Mouse (Mus musculus): Measurements from ENCODE around the gene Mall. TPM values are rescaled to one million over a fixed set of nuclear protein-coding genes. Genes with fewer than 3 reads are reported as not detected.

Gene Mall
- polyA plus RNA-seq, 1 experiment from 2014 or later: 1.1 TPM

DNA sequence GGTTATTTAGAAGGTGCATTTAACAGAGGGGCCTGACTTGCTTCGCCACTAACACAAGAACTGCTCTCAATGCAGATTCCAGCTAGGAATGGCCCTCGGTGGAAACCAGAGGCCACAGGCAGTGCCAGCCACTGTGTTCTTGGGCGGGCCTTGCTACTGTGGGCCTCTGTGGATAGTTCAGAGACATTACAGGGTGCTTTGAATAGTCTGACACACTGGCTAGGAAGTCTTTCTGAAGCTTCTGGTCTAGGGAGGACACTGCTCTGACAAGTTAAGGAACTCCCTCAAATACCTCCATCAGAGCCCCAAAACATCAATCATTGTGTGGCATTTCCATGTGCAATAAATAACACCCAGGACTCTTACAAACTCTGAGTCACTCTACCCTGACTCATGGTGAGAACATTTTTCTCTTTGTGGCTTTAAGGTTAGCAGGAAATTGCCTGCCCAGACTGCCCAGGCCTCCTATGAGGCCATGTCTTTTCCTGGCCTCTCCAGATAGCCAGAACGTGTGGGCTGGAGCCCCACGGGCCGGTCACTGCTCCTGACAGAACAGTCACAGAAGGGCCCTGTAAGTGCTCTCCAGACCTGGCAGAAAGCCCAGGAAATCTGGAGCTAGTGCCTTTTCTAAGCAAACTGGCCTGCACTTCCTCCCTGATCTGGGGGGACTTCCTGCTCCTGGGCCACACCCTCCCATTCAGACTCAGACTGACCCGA, 7.4 kb downstream of the Mall start:
- no peaks in the 10 kb centered on the region for H3K9me3 ChIP-seq (ENCODE audit: control insufficient read depth, low read length)
- H3K4me3 ChIP-seq (ENCODE audit: low read depth, low read length): no peak overlapping the region
- no peak for ATAC-seq (replicated peaks; ENCODE audit: low FRiP score)
- H3K9ac ChIP-seq (ENCODE audit: low read length): no peak overlapping the region
- H3K27me3 ChIP-seq (ENCODE audit: control insufficient read depth, insufficient read depth, low read length): no peaks in the 10 kb centered on the region
- H3K4me1 ChIP-seq (replicated peaks; ENCODE audit: control insufficient read depth, insufficient read depth, low read length): no peaks in the 10 kb centered on the region
- no peaks in the 10 kb centered on the region for H3K36me3 ChIP-seq (ENCODE audit: control insufficient read depth, insufficient read depth, low read length)
- no peak overlapping the region for H3K4me2 ChIP-seq (ENCODE audit: low read depth, low read length, severe bottlenecking)
- no peak overlapping the region for H3K27ac ChIP-seq (ENCODE audit: low read depth, low read length)
- no peak for DNase-seq (ENCODE audit: low spot score)
- 71% methylated on average over 7 of the region's 7 CpGs for WGBS

DNA sequence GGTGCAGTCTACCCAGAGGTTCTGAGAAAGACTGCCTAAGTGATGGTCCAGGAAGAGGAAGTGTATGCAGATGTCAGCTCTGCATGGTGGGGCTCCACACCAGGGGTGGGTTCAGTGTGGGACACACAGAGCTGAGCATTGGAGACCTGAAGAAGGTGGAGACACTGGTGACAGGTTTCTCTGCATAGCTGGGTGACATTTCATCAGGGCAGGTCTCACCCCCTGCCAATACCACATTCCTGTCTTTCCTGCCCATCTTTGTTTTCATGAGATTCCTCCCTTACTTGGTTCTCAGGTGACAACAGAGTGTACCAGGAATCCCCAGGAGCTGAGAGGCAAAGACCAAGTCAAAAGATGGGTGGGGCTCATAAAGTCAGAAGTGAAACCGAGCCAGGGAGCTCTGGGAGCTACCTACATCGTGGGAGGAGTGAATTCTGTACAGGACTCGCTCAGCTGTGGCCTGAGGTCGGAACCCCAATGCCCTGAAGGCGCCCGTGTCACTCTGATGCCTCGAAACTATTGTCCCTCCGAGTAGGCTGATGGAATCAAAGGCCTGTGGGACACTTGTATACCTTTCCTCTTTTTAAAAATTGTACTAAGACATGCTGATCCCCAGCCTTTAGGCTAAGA, 10.8 kb downstream of the Mall start:
- H3K4me2 ChIP-seq (ENCODE audit: low read depth, low read length, severe bottlenecking): no peak overlapping the region
- no peak for DNase-seq (ENCODE audit: low spot score)
- H3K4me1 ChIP-seq (replicated peaks; ENCODE audit: control insufficient read depth, insufficient read depth, low read length): no peaks in the 10 kb centered on the region
- no peaks in the 10 kb centered on the region for H3K36me3 ChIP-seq (ENCODE audit: control insufficient read depth, insufficient read depth, low read length)
- no peaks in the 10 kb centered on the region for H3K27me3 ChIP-seq (ENCODE audit: control insufficient read depth, insufficient read depth, low read length)
- no peak overlapping the region for H3K4me3 ChIP-seq (ENCODE audit: low read depth, low read length)
- no peak for ATAC-seq (replicated peaks; ENCODE audit: low FRiP score)
- H3K27ac ChIP-seq (ENCODE audit: low read depth, low read length): no peak overlapping the region
- H3K9ac ChIP-seq (ENCODE audit: low read length): no peak overlapping the region
- no peaks in the 10 kb centered on the region for H3K9me3 ChIP-seq (ENCODE audit: control insufficient read depth, low read length)
- 77% methylated on average over 8 of the region's 8 CpGs for WGBS

DNA sequence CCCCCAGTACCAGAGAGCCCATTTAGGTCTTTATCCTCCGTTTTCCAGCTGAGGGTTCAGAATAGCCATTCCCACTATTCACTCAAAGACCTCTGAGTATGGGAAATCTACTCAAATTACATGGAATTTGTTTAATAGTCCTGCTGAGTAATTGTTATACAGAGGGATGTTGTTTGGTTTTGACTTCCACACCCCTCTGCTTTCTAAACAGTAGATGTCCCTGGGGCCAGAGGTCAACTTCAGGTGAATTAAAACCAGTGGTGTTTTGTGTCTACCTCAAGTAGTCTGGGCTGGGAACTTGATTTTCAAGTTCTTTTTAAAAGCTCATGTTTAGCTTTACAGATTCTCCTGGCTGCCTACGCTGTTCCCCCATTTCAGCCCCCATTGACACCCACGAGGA, 15.0 kb downstream of the Mall start:
- WGBS: 61% methylated on average over 3 of the region's 3 CpGs
- Histone ChIP-seq H3K4me2 (ENCODE audit: low read depth, low read length, severe bottlenecking) (no peak overlapping the region), H3K27me3 (ENCODE audit: control insufficient read depth, insufficient read depth, low read length) (no peaks in the 10 kb centered on the region), H3K27ac (ENCODE audit: low read depth, low read length) (no peak overlapping the region), H3K36me3 (ENCODE audit: control insufficient read depth, insufficient read depth, low read length) (no peaks in the 10 kb centered on the region), H3K9ac (ENCODE audit: low read length) (no peak overlapping the region), H3K4me1 (replicated peaks; ENCODE audit: control insufficient read depth, insufficient read depth, low read length) (no peaks in the 10 kb centered on the region), H3K9me3 (ENCODE audit: control insufficient read depth, low read length) (no peaks in the 10 kb centered on the region), H3K4me3 (ENCODE audit: low read depth, low read length) (no peak overlapping the region)
- ATAC-seq (replicated peaks; ENCODE audit: low FRiP score) (no peak), DNase-seq (ENCODE audit: low spot score) (no peak)

DNA sequence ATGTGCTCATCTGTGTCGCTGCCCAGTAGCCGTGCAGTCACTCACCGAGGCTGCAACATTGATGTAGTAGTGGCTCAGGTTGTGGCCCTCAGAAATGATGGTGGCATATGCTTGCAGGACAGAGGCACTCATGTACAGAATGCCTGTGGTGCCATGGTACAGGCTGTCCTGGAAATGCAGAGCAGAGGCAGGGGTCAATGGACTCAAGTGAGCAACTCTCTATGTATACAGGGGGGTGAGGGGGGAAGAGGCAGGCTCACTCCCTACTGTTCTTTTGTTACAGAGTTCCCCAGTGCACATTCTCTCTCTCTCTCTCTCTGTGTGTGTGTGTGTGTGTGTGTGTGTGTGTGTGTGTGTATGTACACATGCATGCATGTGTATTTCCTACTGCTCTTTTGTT, 20.9 kb downstream of the Mall start:
- no peak for DNase-seq (ENCODE audit: low spot score)
- H3K27me3 ChIP-seq (ENCODE audit: control insufficient read depth, insufficient read depth, low read length): no peaks in the 10 kb centered on the region
- no peak overlapping the region for H3K4me2 ChIP-seq (ENCODE audit: low read depth, low read length, severe bottlenecking)
- ATAC-seq (replicated peaks; ENCODE audit: low FRiP score): no peak
- no peaks in the 10 kb centered on the region for H3K4me1 ChIP-seq (replicated peaks; ENCODE audit: control insufficient read depth, insufficient read depth, low read length)
- WGBS: 74% methylated on average over 3 of the region's 3 CpGs
- no peak overlapping the region for H3K4me3 ChIP-seq (ENCODE audit: low read depth, low read length)
- no peaks in the 10 kb centered on the region for H3K36me3 ChIP-seq (ENCODE audit: control insufficient read depth, insufficient read depth, low read length)
- no peak overlapping the region for H3K27ac ChIP-seq (ENCODE audit: low read depth, low read length)
- H3K9ac ChIP-seq (ENCODE audit: low read length): no peak overlapping the region
- H3K9me3 ChIP-seq (ENCODE audit: control insufficient read depth, low read length): no peaks in the 10 kb centered on the region

DNA sequence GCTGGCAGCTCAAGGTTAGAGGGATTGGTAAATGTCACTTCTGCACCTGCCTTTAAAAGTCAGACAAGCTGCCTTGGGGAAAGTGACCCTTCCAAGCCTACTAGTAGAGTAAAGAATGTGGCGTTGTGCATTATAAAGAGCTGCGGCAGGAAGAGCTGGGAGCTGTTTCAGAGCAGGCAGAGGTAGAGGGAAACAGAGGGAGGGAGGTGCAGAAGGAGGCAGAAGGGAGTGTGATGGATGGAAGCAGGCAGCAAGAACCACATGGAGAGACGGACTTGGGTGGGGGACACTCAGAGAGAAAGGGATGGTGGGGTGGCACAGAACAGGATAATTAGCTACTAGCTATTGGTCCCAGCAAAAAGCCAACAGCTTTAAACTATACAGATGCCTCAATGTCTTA, 21.7 kb downstream of the Mall start:
- Histone ChIP-seq H3K27ac (ENCODE audit: low read depth, low read length) (no peak overlapping the region), H3K9me3 (ENCODE audit: control insufficient read depth, low read length) (no peaks in the 10 kb centered on the region), H3K36me3 (ENCODE audit: control insufficient read depth, insufficient read depth, low read length) (no peaks in the 10 kb centered on the region), H3K9ac (ENCODE audit: low read length) (no peak overlapping the region), H3K4me1 (replicated peaks; ENCODE audit: control insufficient read depth, insufficient read depth, low read length) (no peaks in the 10 kb centered on the region), H3K4me3 (ENCODE audit: low read depth, low read length) (no peak overlapping the region), H3K27me3 (ENCODE audit: control insufficient read depth, insufficient read depth, low read length) (no peaks in the 10 kb centered on the region), H3K4me2 (ENCODE audit: low read depth, low read length, severe bottlenecking) (no peak overlapping the region)
- no peak for ATAC-seq (replicated peaks; ENCODE audit: low FRiP score)
- 54% methylated on average over 3 of the region's 3 CpGs for WGBS
- DNase-seq (ENCODE audit: low spot score): no peak

DNA sequence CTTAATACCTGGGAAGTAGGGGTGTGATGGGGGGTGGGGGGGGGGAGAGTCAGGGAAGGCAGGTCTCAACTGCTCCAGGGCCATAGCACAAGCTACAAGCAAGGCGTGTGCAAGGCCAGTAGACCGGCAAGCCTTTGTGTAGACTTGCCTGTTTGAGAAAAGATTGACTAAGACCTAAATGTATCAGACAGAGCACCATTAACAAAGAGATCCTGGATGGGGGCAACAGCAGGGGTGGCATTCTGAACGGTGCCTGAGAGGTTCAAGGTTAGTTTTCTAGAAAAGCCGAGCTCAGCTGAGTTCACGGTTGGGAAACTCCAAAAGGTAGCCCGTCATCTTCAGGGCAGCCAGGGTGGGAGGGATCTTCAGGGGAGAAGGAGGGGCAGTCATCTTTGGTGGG, 24.5 kb downstream of the Mall start:
- ATAC-seq (replicated peaks; ENCODE audit: low FRiP score): no peak
- H3K27me3 ChIP-seq (ENCODE audit: control insufficient read depth, insufficient read depth, low read length): no peaks in the 10 kb centered on the region
- H3K27ac ChIP-seq (ENCODE audit: low read depth, low read length): no peak overlapping the region
- H3K9ac ChIP-seq (ENCODE audit: low read length): no peak overlapping the region
- no peaks in the 10 kb centered on the region for H3K36me3 ChIP-seq (ENCODE audit: control insufficient read depth, insufficient read depth, low read length)
- H3K4me3 ChIP-seq (ENCODE audit: low read depth, low read length): no peak overlapping the region
- 73% methylated on average over 6 of the region's 6 CpGs for WGBS
- H3K4me2 ChIP-seq (ENCODE audit: low read depth, low read length, severe bottlenecking): no peak overlapping the region
- DNase-seq (ENCODE audit: low spot score): no peak
- H3K9me3 ChIP-seq (ENCODE audit: control insufficient read depth, low read length): no peaks in the 10 kb centered on the region
- H3K4me1 ChIP-seq (replicated peaks; ENCODE audit: control insufficient read depth, insufficient read depth, low read length): no peaks in the 10 kb centered on the region

DNA sequence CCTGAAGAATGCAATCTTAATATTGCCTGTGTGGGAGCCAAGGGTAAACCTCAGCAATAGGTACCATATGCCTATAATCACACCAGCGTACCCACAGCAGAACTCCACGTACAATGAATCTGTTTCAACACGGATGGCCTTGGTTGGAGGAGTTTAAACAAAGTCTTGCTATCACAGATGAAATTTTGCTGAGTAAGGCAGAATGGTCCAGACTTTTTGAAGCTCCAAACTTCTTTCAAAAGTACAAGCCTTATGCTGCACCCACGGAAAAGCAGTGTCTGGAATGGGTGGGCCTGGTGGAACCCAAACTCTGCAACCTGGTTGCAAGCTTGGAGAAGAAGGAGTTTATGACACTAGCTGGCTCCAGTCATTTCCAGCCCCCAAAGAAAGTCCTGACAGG, 40.5 kb downstream of the Mall start:
- no peak for ATAC-seq (replicated peaks; ENCODE audit: low FRiP score)
- 90% methylated on average over 4 of the region's 4 CpGs for WGBS

DNA sequence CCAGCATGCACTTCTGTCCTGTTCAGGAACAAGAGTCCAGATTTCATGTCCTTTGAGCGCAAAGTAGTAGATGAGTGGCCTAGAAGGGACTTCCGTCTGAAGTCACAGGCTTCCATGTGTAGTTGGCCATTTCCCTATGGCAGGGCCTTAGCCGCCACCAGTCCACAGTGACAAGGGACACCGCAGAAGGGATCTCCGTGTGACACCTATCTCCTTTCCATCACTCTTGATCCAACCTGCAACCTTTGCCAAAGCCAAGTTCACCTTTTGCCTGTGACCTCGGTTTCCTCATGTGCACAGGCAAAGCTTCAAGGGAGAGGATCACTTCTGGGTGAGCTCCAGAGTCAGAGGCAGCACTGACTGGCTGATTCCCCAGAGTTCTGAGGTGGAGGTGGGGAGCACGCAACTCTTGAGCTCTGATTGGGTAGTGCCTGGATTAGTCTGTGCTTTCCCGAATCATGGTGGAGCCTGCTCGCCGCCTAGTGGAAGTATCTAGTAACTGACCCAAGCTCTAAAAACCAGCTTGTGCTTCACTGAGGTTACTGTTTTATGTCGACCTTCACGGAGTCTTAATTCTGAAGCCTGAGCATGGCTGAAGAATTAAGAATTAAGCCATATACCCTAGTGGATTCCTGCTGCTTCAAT, 45.9 kb downstream of the Mall start:
- DNase-seq (ENCODE audit: low spot score): peak; percentile 84
- H3K9me3 ChIP-seq (ENCODE audit: control insufficient read depth, low read length): no peaks in the 10 kb centered on the region
- 40% methylated on average over 12 of the region's 12 CpGs for WGBS
- no peaks in the 10 kb centered on the region for H3K4me1 ChIP-seq (replicated peaks; ENCODE audit: control insufficient read depth, insufficient read depth, low read length)
- H3K9ac ChIP-seq (ENCODE audit: low read length): no peak overlapping the region
- peak; percentile 71 for ATAC-seq (replicated peaks; ENCODE audit: low FRiP score)
- H3K27me3 ChIP-seq (ENCODE audit: control insufficient read depth, insufficient read depth, low read length): no peaks in the 10 kb centered on the region
- H3K4me2 ChIP-seq (ENCODE audit: low read depth, low read length, severe bottlenecking): no peak overlapping the region
- no peak overlapping the region for H3K27ac ChIP-seq (ENCODE audit: low read depth, low read length)
- H3K36me3 ChIP-seq (ENCODE audit: control insufficient read depth, insufficient read depth, low read length): no peaks in the 10 kb centered on the region
- no peak overlapping the region for H3K4me3 ChIP-seq (ENCODE audit: low read depth, low read length)

More for the DNA sequence above, 40.5 kb downstream of the Mall start:
- Histone ChIP-seq H3K4me3 (ENCODE audit: low read depth, low read length) (no peak overlapping the region), H3K27ac (ENCODE audit: low read depth, low read length) (no peak overlapping the region), H3K36me3 (ENCODE audit: control insufficient read depth, insufficient read depth, low read length) (no peaks in the 10 kb centered on the region), H3K4me1 (replicated peaks; ENCODE audit: control insufficient read depth, insufficient read depth, low read length) (no peaks in the 10 kb centered on the region), H3K27me3 (ENCODE audit: control insufficient read depth, insufficient read depth, low read length) (no peaks in the 10 kb centered on the region), H3K4me2 (ENCODE audit: low read depth, low read length, severe bottlenecking) (no peak overlapping the region), H3K9me3 (ENCODE audit: control insufficient read depth, low read length) (no peaks in the 10 kb centered on the region), H3K9ac (ENCODE audit: low read length) (no peak overlapping the region)
- DNase-seq (ENCODE audit: low spot score): no peak
